Mouse (Mus musculus): ENCODE measurements at regions not wholly inside any gene's neighbourhood (a gene's known extent, or its start where the extent isn't known, plus 50 kb on each side); places are given as distances from the start of the nearest gene placed in this dataset.

DNA sequence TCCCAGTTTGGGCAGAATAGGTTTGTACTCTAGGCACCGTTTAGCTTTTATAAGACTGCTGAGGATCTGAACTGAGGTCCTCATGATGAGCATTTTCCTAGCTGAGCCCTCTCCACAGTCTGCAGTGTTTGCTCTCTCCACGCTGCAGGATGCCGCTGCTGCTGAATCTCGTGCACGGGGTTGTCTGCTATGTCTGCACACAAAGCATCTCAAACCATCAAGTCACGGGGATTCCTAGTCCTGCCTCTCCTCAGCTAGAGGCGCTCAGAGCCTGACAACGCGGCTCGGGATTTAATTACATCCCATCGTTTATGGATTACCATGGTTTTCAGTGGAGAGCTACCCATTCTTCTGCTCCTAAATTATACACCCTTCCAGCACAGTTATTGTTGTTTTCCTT, 175.6 kb downstream of the Rnf144b start:
- ATAC-seq (replicated peaks; ENCODE audit: poor library complexity) = no peak

DNA sequence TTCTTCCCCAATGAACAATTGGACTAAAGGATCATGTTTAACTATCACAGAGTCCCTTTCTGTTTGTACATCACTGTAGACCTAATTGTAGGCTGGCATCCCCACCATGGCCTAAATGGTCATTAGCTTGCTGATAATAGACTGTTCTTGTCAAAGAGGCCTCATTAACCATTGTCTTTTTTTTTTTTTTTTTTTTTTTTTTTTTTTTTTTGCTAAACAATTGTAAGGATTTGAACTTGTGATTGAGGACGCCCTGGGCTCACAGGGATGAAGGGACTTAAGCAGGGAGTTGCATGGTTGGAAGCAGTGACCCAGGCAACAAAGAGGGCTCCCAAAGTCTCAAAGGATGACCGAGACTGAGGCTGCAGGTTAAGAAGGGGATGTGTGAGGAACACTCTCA, 178.0 kb downstream of the Rnf144b start:
- no peak for ATAC-seq (replicated peaks; ENCODE audit: poor library complexity)

DNA sequence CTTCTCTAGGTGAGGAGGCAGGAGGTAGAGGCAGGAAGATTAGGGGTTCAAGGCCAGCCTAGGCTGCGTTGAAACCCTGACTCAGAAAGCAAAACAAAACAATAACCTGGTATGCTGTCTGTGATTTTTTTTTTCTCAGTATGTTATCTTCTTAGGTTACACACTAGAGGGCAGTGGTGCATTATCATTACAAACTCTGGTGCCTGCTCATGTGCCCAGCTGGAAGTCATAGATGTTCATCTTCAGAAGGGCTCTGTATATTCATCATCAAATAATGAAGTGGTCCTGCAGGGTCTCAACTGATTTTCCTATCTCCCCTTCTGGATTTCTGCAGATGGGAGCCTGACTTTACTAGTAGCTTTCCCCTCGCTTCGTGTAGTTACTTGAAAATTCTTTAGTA, 178.6 kb downstream of the Rnf144b start:
- ATAC-seq (replicated peaks; ENCODE audit: poor library complexity) = peak; percentile 55; the same call in 1 of the 2 replicates

DNA sequence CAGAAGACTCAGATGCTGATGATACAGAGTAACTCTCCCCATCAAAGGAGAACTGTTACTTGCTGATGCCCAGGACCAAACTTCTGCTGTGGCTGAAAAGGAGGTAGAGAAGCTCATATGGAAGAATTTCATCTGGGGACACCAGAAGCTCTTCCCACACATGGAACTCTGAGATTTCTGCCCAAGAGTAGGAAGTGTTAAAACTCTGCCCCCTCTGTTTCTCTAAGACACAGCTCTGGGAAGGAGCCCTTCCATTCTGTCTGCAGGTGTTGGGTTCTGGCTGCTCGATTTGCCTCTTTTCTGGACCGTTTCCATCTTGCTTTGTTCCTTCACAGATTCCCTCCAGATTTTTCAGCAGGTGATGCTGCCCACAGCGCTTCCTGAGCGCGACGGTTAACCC, 187.0 kb downstream of the Rnf144b start:
- ATAC-seq (replicated peaks; ENCODE audit: poor library complexity) = no peak

DNA sequence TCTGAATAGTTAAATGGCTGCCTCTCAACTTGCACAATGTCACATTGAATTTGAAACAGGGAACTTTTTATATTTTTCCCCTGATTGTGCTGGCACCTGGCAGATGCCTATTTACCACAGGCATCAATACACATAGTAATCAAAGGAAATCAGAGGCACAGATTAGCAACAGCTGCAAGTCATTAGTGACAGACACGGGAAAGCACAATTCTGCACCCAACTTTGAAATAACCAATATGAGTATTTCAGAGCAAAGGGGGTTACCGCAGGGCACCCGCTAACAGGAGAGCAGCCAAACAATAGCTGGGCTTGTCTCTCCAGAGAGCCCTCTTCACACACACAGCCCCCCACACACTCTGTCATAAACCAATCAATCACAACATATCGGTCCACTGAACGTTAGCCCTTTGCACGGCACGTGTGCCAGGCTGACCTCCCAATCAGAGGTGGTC, 188.3 kb downstream of the Rnf144b start:
- no peak for ATAC-seq (replicated peaks; ENCODE audit: poor library complexity)

DNA sequence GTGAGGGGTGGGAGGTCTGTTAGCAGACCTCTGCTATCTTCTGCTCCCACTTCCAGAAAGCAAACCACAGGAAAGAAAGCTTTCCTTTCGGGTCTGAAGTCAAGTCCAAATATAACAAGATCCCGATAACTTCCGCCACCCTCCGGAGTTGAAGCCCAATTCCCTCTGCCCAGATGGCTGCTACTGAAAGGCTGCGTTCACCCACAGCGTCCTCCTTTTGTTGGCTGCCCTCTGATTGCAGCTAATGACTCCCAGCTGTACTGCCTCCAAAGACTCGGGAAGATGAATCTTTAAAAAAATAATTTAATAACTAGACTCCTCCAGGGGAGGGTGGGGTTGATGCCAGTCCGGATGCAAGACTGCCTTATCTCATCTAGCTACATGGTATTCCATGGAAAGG, 197.1 kb downstream of the Rnf144b start:
- no peak for ATAC-seq (replicated peaks; ENCODE audit: poor library complexity)

DNA sequence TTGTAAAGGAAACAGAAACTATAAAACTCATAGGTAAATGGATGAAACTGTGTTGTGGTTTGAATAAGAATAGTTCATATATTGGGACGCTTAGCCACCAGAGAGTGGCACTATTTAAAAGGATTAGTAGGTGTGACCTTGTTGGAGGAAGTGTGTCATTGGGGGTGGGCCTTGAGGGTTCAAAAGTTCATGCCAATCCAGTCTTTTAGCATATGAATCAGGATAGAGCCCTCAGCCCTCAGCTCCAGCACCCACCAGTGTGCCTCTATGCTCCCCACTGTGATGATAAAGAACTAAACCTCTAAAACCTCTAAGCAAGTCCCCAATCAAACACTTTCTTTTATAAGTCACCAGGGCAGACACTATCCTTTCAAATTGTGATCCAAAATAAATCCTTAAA, 199.4 kb downstream of the Rnf144b start:
- no peak for ATAC-seq (replicated peaks; ENCODE audit: poor library complexity)

DNA sequence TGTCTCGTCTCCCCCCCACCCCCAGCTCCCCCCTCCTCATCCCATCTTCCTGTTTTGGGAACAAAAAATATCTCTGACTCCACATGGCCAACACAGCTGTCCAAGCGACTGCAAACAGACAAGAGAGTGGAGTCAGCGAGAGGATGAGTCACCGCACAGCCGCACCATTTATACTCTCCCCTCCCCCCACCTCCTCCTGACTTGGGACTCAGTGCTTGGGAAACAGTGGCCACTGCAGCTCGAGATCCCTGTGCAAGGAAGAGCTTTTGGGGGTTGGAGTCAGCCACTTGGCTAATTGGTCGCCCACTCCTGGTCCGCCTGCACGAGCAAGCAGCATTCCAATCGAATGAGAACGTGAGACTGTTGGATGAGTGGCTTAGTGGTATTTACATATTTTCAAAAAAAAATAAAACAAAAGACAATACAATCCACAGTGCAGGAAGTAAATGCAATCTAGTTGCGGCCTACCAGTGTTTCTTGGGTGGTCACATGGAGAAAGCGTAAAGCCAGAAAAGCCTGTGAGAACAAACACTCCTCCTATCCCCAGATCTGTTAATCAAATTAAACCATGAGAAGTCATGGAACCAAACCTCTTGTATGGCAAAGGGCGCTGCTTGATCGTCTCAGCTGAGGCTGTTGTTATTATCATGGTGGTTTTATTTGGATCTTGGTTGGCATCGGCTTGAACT, 213.7 kb downstream of the Rnf144b start:
- ATAC-seq (replicated peaks; ENCODE audit: poor library complexity) = no peak

DNA sequence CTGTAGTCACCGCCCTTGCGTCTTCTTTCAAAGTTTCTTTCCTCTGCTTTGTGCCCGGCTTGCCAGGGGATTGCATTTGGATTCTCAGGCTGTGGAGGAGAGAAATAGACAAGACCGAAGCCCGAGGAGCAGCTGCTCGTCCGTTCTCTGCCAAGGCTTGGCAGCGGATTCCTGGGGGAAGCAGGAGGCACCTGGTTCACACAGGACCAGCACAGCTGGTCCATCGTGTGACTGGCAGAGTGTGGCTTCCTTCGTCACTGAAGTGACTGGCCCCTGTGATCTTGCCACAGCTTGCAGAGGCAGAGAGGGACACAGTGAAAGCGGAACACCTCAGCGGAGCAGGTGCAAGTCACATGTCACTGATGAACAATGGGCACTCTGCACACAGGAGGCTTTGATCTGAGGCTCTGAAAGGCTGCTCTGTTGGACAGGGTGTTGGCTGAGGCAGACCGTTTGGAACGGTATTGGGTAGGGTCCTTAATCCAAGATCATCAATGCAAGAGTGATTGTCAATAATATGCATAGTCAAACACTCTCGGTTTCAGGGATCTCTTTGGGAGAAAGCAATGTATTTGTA, 214.5 kb downstream of the Rnf144b start:
- ATAC-seq (replicated peaks; ENCODE audit: poor library complexity) = no peak

DNA sequence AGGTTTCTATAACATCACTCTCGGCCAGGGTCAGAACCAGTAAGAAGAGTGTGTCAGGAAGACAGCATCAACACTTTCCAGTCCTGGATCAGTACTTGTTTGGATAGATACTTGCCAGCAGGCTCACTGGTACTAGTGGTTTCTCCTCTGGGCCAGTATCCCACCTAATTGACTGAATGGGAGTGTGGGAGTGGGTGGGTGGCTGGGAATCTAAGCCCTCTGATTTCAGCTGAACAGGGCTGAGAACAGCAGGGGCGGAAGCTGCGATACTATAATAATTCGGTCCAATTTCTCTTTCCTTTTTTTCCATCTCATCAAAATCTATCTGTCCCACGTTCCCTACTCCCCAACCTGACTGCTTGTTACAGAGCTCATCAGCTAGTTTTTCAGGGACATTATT, 217.0 kb downstream of the Rnf144b start:
- no peak for ATAC-seq (replicated peaks; ENCODE audit: poor library complexity)

DNA sequence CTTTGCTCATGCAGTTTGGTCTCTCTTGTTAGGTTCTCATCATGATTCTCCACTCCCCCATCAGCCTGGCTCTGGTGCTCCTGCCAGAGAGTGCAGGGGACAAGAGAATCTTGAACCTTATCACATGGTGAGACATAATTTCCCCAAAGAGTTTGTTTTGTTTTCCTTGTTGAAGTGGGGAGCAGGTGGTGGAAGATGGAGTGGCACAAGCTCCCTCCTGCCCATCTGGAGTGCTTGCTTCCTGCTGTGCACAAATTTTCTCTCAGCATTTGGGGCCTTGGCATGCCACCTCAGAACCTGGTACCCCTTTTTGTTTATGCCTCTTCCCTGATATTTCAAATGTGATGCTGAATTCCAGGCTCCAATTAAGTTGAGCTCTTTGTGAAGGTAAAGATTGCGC, 219.9 kb downstream of the Rnf144b start:
- no peak for ATAC-seq (replicated peaks; ENCODE audit: poor library complexity)

DNA sequence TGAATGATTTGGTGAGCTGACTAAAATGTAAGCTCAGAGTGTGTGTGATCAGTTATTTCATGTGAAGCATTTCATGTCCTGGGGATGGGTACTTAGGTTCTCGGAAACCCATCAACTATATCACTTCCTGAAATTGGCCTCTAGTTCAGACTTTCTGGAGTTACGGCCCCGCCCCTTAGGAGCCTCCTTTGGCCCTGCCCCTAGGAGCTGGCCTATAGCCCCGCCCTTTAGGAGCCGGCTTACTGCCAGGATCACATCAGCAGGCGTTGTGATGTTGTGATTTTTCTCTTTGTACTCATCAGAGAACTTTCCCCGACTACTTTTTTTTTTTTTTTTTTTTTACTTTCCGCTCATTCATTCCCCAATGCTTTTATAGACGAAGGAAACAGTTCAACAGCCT, 223.1 kb downstream of the Rnf144b start:
- no peak; the same call in 1 of the 2 replicates for ATAC-seq (replicated peaks; ENCODE audit: poor library complexity)

DNA sequence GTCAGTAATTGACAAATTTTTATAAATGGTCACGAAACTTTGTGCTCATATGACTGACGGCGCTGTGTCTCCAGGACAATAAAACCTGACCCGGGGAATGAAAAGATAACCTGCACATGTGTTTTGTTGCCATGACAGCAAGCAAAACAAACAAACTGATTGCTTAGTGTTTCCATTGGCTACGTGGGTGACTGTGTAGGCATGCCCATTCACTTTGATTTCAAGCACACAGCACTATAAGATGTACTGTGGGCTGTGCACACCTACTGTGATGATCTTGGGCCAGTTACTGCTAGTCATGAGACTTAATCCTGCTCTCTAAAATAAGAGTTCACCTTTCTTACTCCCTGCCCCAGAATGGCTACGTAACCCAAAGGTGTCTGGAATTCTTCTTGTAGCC, 225.4 kb downstream of the Rnf144b start:
- no peak for ATAC-seq (replicated peaks; ENCODE audit: poor library complexity)

DNA sequence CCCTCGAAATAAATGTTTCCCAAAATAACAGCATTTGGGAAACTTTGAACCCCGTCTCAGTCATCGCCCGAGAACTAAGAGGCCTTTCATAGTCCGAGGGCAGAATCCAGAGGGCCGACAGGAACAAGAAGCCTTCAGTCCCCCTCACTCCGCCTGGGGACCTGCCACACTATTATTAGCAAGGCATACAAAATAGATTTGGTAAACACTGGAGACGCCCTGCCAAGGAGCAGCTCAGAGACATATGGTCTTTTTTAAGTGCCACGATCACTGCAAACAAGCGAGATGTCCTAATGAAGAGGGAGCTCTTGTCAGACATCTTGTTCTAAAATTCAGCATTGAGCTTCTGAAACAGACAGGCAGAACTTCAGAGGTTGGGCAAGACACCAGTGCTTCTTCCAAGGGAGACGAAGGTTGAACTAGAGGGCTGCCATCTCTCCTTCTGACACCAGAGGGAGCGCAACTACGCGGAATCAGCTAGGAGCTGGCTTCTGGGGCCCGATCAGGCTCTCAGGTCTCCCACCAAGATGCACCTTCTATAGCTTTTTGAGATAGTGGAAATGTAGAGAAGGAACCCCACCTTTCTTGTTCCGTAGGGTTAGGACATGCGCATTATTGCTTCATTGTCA, 226.2 kb downstream of the Rnf144b start:
- ATAC-seq (replicated peaks; ENCODE audit: poor library complexity) = peak; percentile 73

DNA sequence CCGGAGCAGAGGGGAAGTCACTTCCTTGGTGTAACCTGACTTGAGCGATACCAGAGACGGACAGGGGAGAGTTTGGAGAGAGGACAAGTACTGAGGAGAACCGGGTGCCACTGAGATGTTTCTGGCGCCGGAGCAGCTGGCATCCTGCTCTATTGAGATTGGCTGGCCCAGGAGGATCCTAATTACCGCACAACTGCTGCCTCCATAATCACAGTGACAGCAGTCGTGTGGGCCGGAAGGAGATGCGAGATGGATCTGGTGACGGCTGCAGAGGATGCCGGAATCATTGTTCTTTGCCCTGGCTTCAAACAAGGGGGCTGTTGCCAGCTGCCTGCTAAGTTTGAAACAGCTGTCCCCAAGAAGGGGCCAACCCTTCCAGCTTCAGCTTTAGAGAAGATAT, 232.0 kb downstream of the Rnf144b start:
- no peak for ATAC-seq (replicated peaks; ENCODE audit: poor library complexity)

DNA sequence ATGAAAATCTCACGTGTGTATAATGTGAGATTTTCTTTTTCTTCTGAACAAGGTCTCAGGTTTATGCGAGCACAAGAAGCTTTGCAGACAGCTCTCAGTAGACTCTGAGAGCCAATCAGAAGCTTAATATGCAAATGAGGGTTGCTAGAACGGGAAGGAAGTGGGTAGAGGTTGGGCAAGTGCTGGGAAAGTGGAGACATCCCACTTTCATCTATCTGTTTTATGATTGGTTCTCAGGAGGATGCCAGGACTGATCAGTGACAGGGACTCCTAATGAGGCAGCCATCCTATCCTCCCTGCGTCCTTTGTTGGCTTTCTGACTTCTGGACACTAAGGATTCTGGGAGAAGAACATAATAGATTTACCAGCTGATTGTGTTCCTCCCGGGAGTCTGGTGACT, 232.7 kb downstream of the Rnf144b start:
- ATAC-seq (replicated peaks; ENCODE audit: poor library complexity) = peak; percentile 82

DNA sequence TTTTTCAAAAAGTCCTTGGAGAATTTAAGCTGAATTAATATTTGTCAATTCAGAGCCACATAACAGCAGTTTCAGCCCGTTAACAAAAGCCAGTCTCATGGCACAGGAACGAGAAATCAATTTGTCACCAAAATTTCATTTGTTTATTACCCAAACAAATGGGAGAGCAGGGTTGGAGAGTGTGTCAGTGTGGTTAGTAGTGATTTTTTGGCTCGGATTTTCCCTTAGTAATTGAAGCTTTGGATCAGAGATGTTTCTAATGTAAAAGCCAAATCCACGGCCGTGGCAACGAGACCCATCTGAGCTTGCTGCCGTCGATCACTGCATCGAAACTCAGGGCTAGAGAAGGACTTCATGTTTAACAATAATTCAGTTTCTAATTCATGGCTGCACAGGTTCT, 236.5 kb downstream of the Rnf144b start:
- ATAC-seq (replicated peaks; ENCODE audit: poor library complexity) = no peak

DNA sequence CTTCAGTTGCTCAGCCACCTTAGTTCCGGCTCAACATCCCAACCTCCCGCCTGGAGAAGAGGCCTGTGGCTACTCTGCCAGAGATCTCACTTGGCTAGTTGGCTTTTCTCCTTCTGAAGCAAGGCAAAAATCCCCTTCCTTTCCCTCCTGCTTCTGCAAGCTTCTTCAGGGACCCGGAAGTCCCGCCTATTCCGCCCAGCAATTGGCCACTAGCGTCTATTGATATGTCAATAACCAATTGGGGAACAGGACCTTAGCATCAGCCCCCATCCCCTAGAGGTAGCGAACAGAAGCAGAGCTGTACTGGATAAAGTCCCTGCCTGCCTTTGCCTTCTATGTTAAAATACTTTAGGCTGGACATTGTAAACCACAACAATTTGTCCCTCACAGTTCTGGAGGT, 243.3 kb downstream of the Rnf144b start:
- ATAC-seq (replicated peaks; ENCODE audit: poor library complexity) = no peak

DNA sequence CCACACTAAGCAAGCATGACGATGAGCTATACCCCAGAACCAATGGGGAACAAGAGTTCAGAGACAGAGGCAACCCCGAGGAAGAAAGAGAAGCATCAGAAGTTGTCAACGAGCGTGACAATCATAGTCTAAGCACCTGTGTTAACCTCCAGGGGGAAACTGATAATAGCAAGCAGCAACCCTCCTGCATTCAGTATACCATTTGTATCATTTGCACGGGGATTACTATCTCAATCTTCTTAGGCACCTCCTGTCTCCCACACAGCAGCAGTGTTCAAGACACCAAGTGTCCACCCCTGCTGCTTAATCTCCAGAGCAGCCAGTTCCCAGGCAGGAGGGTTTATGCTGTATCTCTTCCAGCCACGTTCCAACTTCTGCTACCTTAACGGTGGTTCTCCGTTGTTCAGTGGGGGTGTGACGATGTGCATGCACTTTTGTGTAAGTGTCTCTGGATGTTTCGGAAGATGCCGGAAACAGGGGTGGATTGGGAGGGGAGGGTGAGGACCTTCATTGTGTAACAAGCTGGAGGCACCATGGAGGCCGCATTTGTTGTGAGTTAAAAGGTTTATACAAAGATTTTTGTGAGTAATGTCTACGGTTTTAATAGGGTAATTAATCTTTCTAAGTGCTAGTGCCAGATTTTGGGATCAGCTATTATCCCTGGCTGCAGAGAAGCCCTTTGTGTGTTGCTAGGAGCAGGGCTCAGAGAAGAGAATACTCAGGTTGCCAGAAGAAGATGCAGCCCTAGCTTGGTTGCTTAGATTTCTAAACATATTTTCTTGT, 245.8 kb downstream of the Rnf144b start:
- no peak for ATAC-seq (replicated peaks; ENCODE audit: poor library complexity)

DNA sequence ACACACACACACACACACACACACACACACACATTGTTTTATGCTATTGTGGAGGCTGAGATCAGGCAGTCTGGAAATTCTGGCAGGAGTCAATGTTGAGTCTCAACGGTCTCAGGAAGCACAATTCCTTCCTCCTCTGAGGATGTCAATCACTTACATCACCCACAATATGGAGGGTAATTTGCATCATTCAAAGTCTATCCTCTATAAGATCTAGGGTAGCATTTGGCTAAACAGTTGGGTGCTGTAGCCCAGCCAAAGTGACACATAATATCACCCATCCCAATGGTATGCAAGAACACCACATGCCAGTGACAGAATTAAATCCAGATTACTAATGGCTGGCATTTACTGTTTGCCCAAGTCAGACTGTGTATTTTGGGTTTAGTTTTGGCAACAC, 252.1 kb downstream of the Rnf144b start:
- no peak for ATAC-seq (replicated peaks; ENCODE audit: poor library complexity)

DNA sequence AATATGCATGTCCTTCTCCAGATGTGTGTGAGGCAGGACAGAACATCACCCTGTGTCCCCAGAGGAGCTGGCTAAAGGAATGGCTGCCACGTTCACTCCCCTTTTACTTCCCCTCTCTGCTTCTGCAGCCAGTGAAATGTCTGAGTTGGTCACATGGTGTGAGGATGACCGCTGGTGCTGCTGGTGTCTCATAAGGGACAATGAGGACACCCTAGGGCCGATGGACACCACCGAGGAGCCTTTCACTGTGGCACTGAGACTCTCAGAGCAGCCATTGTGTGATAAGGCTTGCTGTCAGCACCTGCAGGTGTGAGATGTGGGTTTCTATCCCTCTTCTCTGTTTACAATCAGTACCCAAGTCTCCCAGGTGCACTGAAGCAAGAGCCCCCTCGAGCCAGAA, 268.6 kb downstream of the Rnf144b start:
- no peak for ATAC-seq (replicated peaks; ENCODE audit: poor library complexity)
